Mouse (Mus musculus): ENCODE measurements at regions not wholly inside any gene's neighbourhood (a gene's known extent, or its start where the extent isn't known, plus 50 kb on each side); places are given as distances from the start of the nearest gene placed in this dataset.

DNA sequence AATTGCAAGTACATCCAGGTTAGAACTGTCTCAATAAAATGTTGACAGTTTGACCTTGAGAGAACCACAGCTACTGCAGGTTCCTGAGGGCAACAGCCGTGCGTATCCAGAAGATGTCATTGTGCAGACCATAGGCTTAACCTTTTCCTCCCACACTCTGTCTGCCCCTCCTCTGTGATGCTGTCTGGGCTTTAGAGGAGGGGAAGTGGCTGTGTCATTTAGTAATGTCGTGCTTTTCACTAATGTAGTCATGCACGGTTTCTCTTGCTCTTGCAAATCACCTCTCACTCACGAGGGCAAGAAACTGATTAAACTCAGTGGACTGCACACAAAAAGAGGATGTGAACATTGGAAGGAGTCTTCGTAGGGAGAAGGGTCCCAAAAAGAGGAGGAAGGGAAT is 443.8 kb upstream of the Tom1l1 start:
- no peak for TF ChIP-seq CTCF (IDR thresholded peaks at IDR 0.05; ENCODE audit: low read depth)
- no peak for TF ChIP-seq EP300 (IDR thresholded peaks at IDR 0.05; ENCODE audit: low read depth)
